Mouse (Mus musculus): ENCODE results near the gene Cpa4.

GRCm38 (mm10) chr6:30636186-30636842 lies 68.1 kb downstream of the Cpa4 start:
- no peak for TF ChIP-seq CTCF (IDR thresholded peaks at IDR 0.05; ENCODE audit: extremely low read depth, insufficient read depth, low read length)
- TF ChIP-seq POLR2A (IDR thresholded peaks at IDR 0.05; ENCODE audit: extremely low read depth, insufficient read depth, low read length) = no peak
